Mouse (Mus musculus) forebrain, postnatal 0 days (tissue): ENCODE measurements around the gene Creld1. TPM values are rescaled to one million over a fixed set of nuclear protein-coding genes. Genes with fewer than 3 reads are reported as not detected.
A peak's percentile ranks its signal among the peaks of the same experiment; 100 is the strongest.

Experiments
- ATAC-seq: fragments of 200-750 bp; cut with Nextera tagmentation; 2 replicates; pipeline ENCODE4 v1.8.0; 2017; ENCODE audit warnings: mild to moderate bottlenecking, moderate library complexity
- DNase-seq: peaks from one replicate; pipeline ENCODE4 v3.0.0-alpha.2; 2015
- H3K27ac ChIP-seq: fragments of 300-500 bp; sonication (generic); 2 replicates; pipeline ENCODE4 v1.5.1; 2014; ENCODE audit warnings: low read depth, mild to moderate bottlenecking, antibody characterized with exemption, low read length, moderate library complexity, mixed read lengths
- H3K27me3 ChIP-seq: fragments of 300-500 bp; sonication (generic); 2 replicates; pipeline ENCODE4 v1.6.1; 2014; ENCODE audit warnings: mild to moderate bottlenecking, low read length, mixed read lengths; ENCODE audit not compliant: insufficient read depth
- H3K36me3 ChIP-seq: fragments of 300-500 bp; sonication (generic); 2 replicates; pipeline ENCODE4 v1.6.1; 2014; ENCODE audit warnings: mild to moderate bottlenecking, moderate library complexity; ENCODE audit not compliant: insufficient read depth
- H3K4me1 ChIP-seq: fragments of 300-500 bp; sonication (generic); 2 replicates; pipeline ENCODE4 v1.6.1; 2014; ENCODE audit warnings: antibody characterized with exemption; ENCODE audit not compliant: insufficient read depth
- H3K4me2 ChIP-seq: fragments of 300-500 bp; sonication (generic); 2 replicates; pipeline ENCODE4 v1.6.1; 2014; ENCODE audit warnings: low read depth, mild to moderate bottlenecking, moderate library complexity
- H3K4me3 ChIP-seq: fragments of 300-500 bp; sonication (generic); 2 replicates; pipeline ENCODE4 v1.5.1; 2014; ENCODE audit warnings: low read depth, low read length, mixed read lengths
- H3K9ac ChIP-seq: fragments of 300-500 bp; sonication (generic); 2 replicates; pipeline ENCODE4 v1.6.1; 2014; ENCODE audit warnings: mild to moderate bottlenecking
- H3K9me3 ChIP-seq: fragments of 300-500 bp; sonication (generic); 2 replicates; pipeline ENCODE4 v1.6.1; 2016; ENCODE audit warnings: low read length
- CTCF ChIP-seq: sonication (generic); IDR thresholded peaks from 2 replicates; pipeline ENCODE4 v1.5.1; 2016; ENCODE audit warnings: antibody characterized with exemption, control low read depth, low read depth
- WGBS: fragments of 180-500 bp; shearing (Covaris S2); extraction: QIAGEN DNeasy Blood & Tissue Kit; methylation state at CpG from one replicate; pipeline ENCODE4 v1.1.7; 2014; 5-methylcytosine and 5-hydroxymethylcytosine counted together
- polyA plus RNA-seq: library from polyadenylated mRNA; unstranded; fragments of >200 nt; fragmentation: Nextera tagmentation; extraction: Ambion mirVana; gene quantifications from 2 replicates; pipeline ENCODE4 v1.2.1, GENCODE M21; 2015
- total RNA-seq: library from RNA; depleted of rRNA; stranded (reverse); fragments of >200 nt; gene quantifications from 2 replicates; pipeline ENCODE4 v1.2.3, GENCODE M21; 2014

Creld1 gene
- total and polyA plus RNA-seq, 2 experiments from 2014 or later: 34.0 to 52.7 TPM

GRCm38 (mm10) chr6:113469432-113469831 lies 13.7 kb upstream of the Creld1 start:
- Histone ChIP-seq H3K4me2 (peak overlapping the region; percentile 59), H3K27ac (no peak overlapping the region), H3K27me3 (peaks cover 13% of the 10 kb centered on the region), H3K4me3 (peak overlapping the region; percentile 29), H3K9ac (peak overlapping the region; percentile 41), H3K4me1 (0 out of 2 replicates have a peak, but pooled peaks cover 4% of the 10 kb centered on the region), H3K36me3 (no peaks in the 10 kb centered on the region), H3K9me3 (no peaks in the 10 kb centered on the region)
- TF ChIP-seq CTCF: peak; percentile 85
- peak; percentile 85 for ATAC-seq
- DNase-seq: peak; percentile 76
- WGBS: 1% methylated on average over 31 of the region's 31 CpGs

- H3K9ac ChIP-seq: no peak within 1 kb of the TSS
- ATAC-seq: no peak
- DNase-seq: no peak
Measured at GRCm38 (mm10) chr6:113471297-113471936, 11.7 kb upstream of the Creld1 start, which contains the start of gene Il17rc. TSS of gene Il17rc (plus strand) at chr6:113471427.

GRCm38 (mm10) chr6:113472061-113472460 lies 11.0 kb upstream of the Creld1 start:
- H3K4me1 ChIP-seq: 0 out of 2 replicates have a peak, but pooled peaks cover 4% of the 10 kb centered on the region
- H3K27me3 ChIP-seq: peaks cover 13% of the 10 kb centered on the region
- H3K9ac ChIP-seq: no peak overlapping the region
- H3K36me3 ChIP-seq: no peaks in the 10 kb centered on the region
- ATAC-seq (no peak), DNase-seq (no peak)
- TF ChIP-seq CTCF: no peak
- no peak overlapping the region for H3K4me2 ChIP-seq
- no peak overlapping the region for H3K4me3 ChIP-seq
- 59% methylated on average over 10 of the region's 10 CpGs for WGBS
- no peak overlapping the region for H3K27ac ChIP-seq
- H3K9me3 ChIP-seq: no peaks in the 10 kb centered on the region

More at GRCm38 (mm10) chr6:113471297-113471936, 11.7 kb upstream of the Creld1 start, which contains the start of gene Il17rc:
- peaks cover 13% of the 10 kb centered on the region for H3K27me3 ChIP-seq
- WGBS: 24% methylated on average over 12 of the region's 12 CpGs
- H3K36me3 ChIP-seq: no peaks in the 10 kb centered on the region
- H3K27ac ChIP-seq: no peak within 1 kb of the TSS
- no peak for TF ChIP-seq CTCF
- no peak within 1 kb of the TSS for H3K4me3 ChIP-seq
- H3K4me2 ChIP-seq: peak within 1 kb of the TSS; percentile 19; the same call in 1 of the 2 replicates
- H3K9me3 ChIP-seq: no peaks in the 10 kb centered on the region
- 0 out of 2 replicates have a peak, but pooled peaks cover 4% of the 10 kb centered on the region for H3K4me1 ChIP-seq

GRCm38 (mm10) chr6:113473246-113473645 lies 9.9 kb upstream of the Creld1 start:
- Histone ChIP-seq H3K9me3 (no peaks in the 10 kb centered on the region), H3K4me1 (0 out of 2 replicates have a peak, but pooled peaks cover 4% of the 10 kb centered on the region), H3K9ac (no peak overlapping the region), H3K27ac (no peak overlapping the region), H3K4me3 (no peak overlapping the region), H3K27me3 (peaks cover 13% of the 10 kb centered on the region), H3K4me2 (no peak overlapping the region), H3K36me3 (no peaks in the 10 kb centered on the region)
- WGBS: 81% methylated on average over 2 of the region's 2 CpGs
- TF ChIP-seq CTCF: no peak
- DNase-seq: no peak
- ATAC-seq: no peak

GRCm38 (mm10) chr6:113473715-113474114 lies 9.4 kb upstream of the Creld1 start:
- Histone ChIP-seq H3K36me3 (no peaks in the 10 kb centered on the region), H3K9me3 (no peaks in the 10 kb centered on the region), H3K4me2 (no peak overlapping the region), H3K27me3 (peaks cover 13% of the 10 kb centered on the region), H3K9ac (no peak overlapping the region), H3K27ac (no peak overlapping the region), H3K4me3 (no peak overlapping the region), H3K4me1 (0 out of 2 replicates have a peak, but pooled peaks cover 4% of the 10 kb centered on the region)
- 91% methylated on average over 6 of the region's 6 CpGs for WGBS
- no peak for TF ChIP-seq CTCF
- ATAC-seq (no peak), DNase-seq (no peak)

GRCm38 (mm10) chr6:113477353-113477752 lies 5.7 kb upstream of the Creld1 start:
- Histone ChIP-seq H3K27ac (no peak overlapping the region), H3K9ac (no peak overlapping the region), H3K9me3 (no peaks in the 10 kb centered on the region), H3K4me3 (no peak overlapping the region), H3K4me2 (no peak overlapping the region), H3K27me3 (no peaks in the 10 kb centered on the region), H3K36me3 (no peaks in the 10 kb centered on the region), H3K4me1 (no peaks in the 10 kb centered on the region)
- ATAC-seq (no peak), DNase-seq (no peak)
- TF ChIP-seq CTCF: no peak
- WGBS: 63% methylated on average over 7 of the region's 7 CpGs

GRCm38 (mm10) chr6:113478906-113479305 lies 4.2 kb upstream of the Creld1 start:
- TF ChIP-seq CTCF: no peak
- no peak overlapping the region for H3K27ac ChIP-seq
- H3K4me3 ChIP-seq: no peak overlapping the region
- no peaks in the 10 kb centered on the region for H3K9me3 ChIP-seq
- H3K36me3 ChIP-seq: no peaks in the 10 kb centered on the region
- ATAC-seq (no peak), DNase-seq (no peak)
- no peak overlapping the region for H3K9ac ChIP-seq
- H3K27me3 ChIP-seq: no peaks in the 10 kb centered on the region
- no peak overlapping the region for H3K4me2 ChIP-seq
- 79% methylated on average over 10 of the region's 10 CpGs for WGBS
- H3K4me1 ChIP-seq: peaks cover 4% of the 10 kb centered on the region
